In the genomic region with DNA sequence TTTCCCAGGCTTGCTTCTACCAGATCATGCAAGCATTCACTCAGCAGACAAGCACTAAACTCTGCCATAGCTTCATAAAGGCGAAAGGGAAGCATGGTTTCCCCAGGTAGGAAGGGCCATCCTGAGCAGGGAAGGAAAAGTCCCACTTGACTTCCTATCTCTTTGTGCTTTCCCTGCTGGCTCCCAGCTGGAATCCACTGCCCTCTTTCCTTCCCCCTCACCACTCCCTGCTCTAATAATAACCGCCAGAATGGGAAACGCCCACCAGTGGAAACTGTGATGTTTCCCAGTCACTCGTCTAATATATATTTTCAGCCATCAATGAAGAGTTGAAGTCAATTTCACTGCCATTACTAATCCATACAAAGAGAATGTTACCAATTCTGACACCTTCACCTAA, we compare ENCODE assay signal across 32 mouse cellular contexts. TPM values are rescaled to one million over a fixed set of nuclear protein-coding genes. Genes with fewer than 3 reads are reported as not detected.
DNase-seq lines count a peak whose midpoint lies in the region; ATAC-seq and TF ChIP-seq lines count a peak whose summit lies in the region.
"Had no signal": no experiment of that assay in that cellular context is flagged by ENCODE, and none has a peak within 500 bp of the region (broad histone marks: within the 10 kb centered on the region; RNA-seq: fewer than 3 reads in every experiment).

No protein-coding gene starts in this region.

- no peak overlapping the region for H3K9ac ChIP-seq in kidney, embryonic 16.5 days (replicated peaks; ENCODE audit: low read length)
- H3K9ac ChIP-seq: forebrain, embryonic 13.5 days; heart, embryonic 13.5 days; hindbrain, embryonic 14.5 days had no signal

- 52% methylated on average over 4 of the region's 4 CpGs for WGBS in kidney, adult 2 months
- 53% methylated on average over 4 of the region's 4 CpGs for WGBS in kidney, embryonic 16.5 days

- no peak overlapping the region for H3K4me3 ChIP-seq in kidney, adult 2 months (ENCODE audit: insufficient read depth, low read depth, low read length)
- H3K4me3 ChIP-seq in kidney, embryonic 16.5 days (ENCODE audit: low read length) = no peak overlapping the region
- no peak overlapping the region for H3K4me3 ChIP-seq in brown adipose tissue, adult 24 weeks (ENCODE audit: insufficient read depth, low read depth, low read length)
- H3K4me3 ChIP-seq: forebrain, embryonic 10.5 days; forebrain, embryonic 13.5 days; heart, embryonic 13.5 days had no signal

- TF ChIP-seq POLR2A in kidney, adult 2 months (IDR thresholded peaks at IDR 0.05; ENCODE audit: low read depth, low read length) = no peak

- no peaks in the 10 kb centered on the region for H3K36me3 ChIP-seq in kidney, adult 2 months (ENCODE audit: control insufficient read depth, insufficient read depth, low read length)
- H3K36me3 ChIP-seq in kidney, embryonic 16.5 days (ENCODE audit: insufficient read depth, low read length) = no peaks in the 10 kb centered on the region
- H3K36me3 ChIP-seq: forebrain, embryonic 10.5 days; heart, embryonic 13.5 days had no signal

- H3K4me1 ChIP-seq in kidney, adult 2 months (ENCODE audit: control insufficient read depth, insufficient read depth, low read length) = no peaks in the 10 kb centered on the region
- no peaks in the 10 kb centered on the region for H3K4me1 ChIP-seq in kidney, embryonic 16.5 days (ENCODE audit: insufficient read depth, low read length)
- peaks cover 2% of the 10 kb centered on the region; the same call in 1 of the 2 replicates for H3K4me1 ChIP-seq in brown adipose tissue, adult 24 weeks (ENCODE audit: control insufficient read depth, insufficient read depth, insufficient read length, low read length)
- H3K4me1 ChIP-seq: forebrain, embryonic 10.5 days; forebrain, embryonic 13.5 days had no signal

- H3K4me2 ChIP-seq in kidney, embryonic 16.5 days (replicated peaks; ENCODE audit: low read depth, low read length) = no peak overlapping the region
- H3K4me2 ChIP-seq: forebrain, embryonic 13.5 days; heart, embryonic 13.5 days; hindbrain, embryonic 14.5 days had no signal

- H3K27ac ChIP-seq in kidney, adult 2 months (ENCODE audit: insufficient read depth, low read depth, low read length) = no peak overlapping the region
- H3K27ac ChIP-seq in kidney, embryonic 16.5 days (ENCODE audit: low read length) = no peak overlapping the region
- 0 out of 2 replicates have a peak overlapping the region, but pooled peaks have one; percentile 24 for H3K27ac ChIP-seq in brown adipose tissue, adult 24 weeks (replicated peaks; ENCODE audit: low read depth, low read length)
- H3K27ac ChIP-seq: forebrain, embryonic 10.5 days; forebrain, embryonic 13.5 days; heart, embryonic 13.5 days; hindbrain, embryonic 14.5 days; hindbrain, postnatal 0 days had no signal

- no peak for TF ChIP-seq CTCF in kidney, adult 2 months (conservative IDR thresholded peaks at IDR 0.05; ENCODE audit: insufficient read depth, insufficient read length, low read depth, low read length)

- ATAC-seq in kidney, embryonic 16.5 days (ENCODE audit: low FRiP score, low TSS enrichment) = no peak
- ATAC-seq: activated CD4-positive, CD25-positive, alpha-beta regulatory T cell, adult 4 months; forebrain, embryonic 13.5 days; forebrain, embryonic 16.5 days; hindbrain, postnatal 0 days; inflammation-experienced regulatory T-cells, adult 6 months; intestine, embryonic 16.5 days had no signal

- DNase-seq in heart, adult 11 months = peak; percentile 95
- DNase-seq in heart, postnatal 14 days = no peak
- peak; percentile 38 for DNase-seq in heart, adult 8-10 months (ENCODE audit: low spot score)
- DNase-seq in heart, postnatal 25 days (ENCODE audit: low spot score) = no peak
- DNase-seq in kidney, adult 2 months = peak; percentile 7
- no peak for DNase-seq in spleen, postnatal 4 days (ENCODE audit: low spot score in 2 of 2)
- DNase-seq: adrenal gland, adult 8-10 months; adrenal gland, postnatal 25 days; cerebellum, adult 18-20 months; cerebellum, adult 9-10 months; cerebellum, postnatal 14 days; gastrocnemius, postnatal 10 days; gastrocnemius, postnatal 36 days; kidney, adult 18-20 months had no signal

- H3K27me3 ChIP-seq in kidney, adult 2 months (replicated peaks; ENCODE audit: control insufficient read depth, insufficient read depth, low read length) = no peaks in the 10 kb centered on the region
- H3K27me3 ChIP-seq in kidney, embryonic 16.5 days (ENCODE audit: insufficient read depth, low read length) = no peaks in the 10 kb centered on the region
- H3K27me3 ChIP-seq: forebrain, embryonic 13.5 days; heart, embryonic 13.5 days had no signal

- no peaks in the 10 kb centered on the region for H3K9me3 ChIP-seq in kidney, embryonic 16.5 days (ENCODE audit: low read length)
- H3K9me3 ChIP-seq: forebrain, embryonic 10.5 days; forebrain, embryonic 13.5 days; heart, embryonic 13.5 days had no signal

- intact Hi-C loops in heart, postnatal 14 days (cut with DNase I) = no loop called here
- intact Hi-C loops in heart, postnatal 25 days (cut with DNase I) = no loop called here

RNA-seq across cellular contexts. Expression of gene Lrrc72, which starts 28.8 kb away (rescaled TPM):
- total RNA-seq in heart, postnatal 14 days (2021) = not detected
- total RNA-seq in heart, adult 8-10 months (2022) = not detected
- not detected for total RNA-seq in heart, postnatal 25 days (2021)
- polyA plus RNA-seq in kidney, adult 2 months (2012; rRNA removed) = not detected in 2 replicates
- polyA plus RNA-seq in kidney, embryonic 16.5 days (2015; fragmentation: Nextera tagmentation; extraction: Ambion mirVana) = not detected in 2 replicates
- polyA plus RNA-seq in brown adipose tissue, adult 24 weeks (2012; ENCODE audit: insufficient read depth, insufficient read length, missing spikeins) = not detected in 2 replicates
- total RNA-seq: adrenal gland, adult 8-10 months; adrenal gland, postnatal 25 days; ES-E14; gastrocnemius, adult 18-20 months; gastrocnemius, postnatal 10 days; gastrocnemius, postnatal 36 days; hindbrain, postnatal 0 days had no signal
- polyA plus RNA-seq: activated CD4-positive, CD25-positive, alpha-beta regulatory T cell, adult 4 months; brain, embryonic 14.5 days; embryonic facial prominence, embryonic 11.5 days; embryonic facial prominence, embryonic 14.5 days; forebrain, embryonic 10.5 days; forebrain, embryonic 13.5 days; forebrain, embryonic 16.5 days; heart, embryonic 13.5 days; heart, embryonic 16.5 days; hindbrain, embryonic 11.5 days; hindbrain, embryonic 14.5 days; hindbrain, postnatal 0 days; intestine, embryonic 16.5 days had no signal

Comparison
In these comparisons a context has a peak if more than half of its experiments do, and no peak if none do; other contexts are left out.
1. DNase-seq: peak in heart, adult 11 months (single experiment), heart, adult 8-10 months (single experiment) and kidney, adult 2 months (single experiment); none in heart, postnatal 14 days (0 of 2), heart, postnatal 25 days (single experiment) and spleen, postnatal 4 days (0 of 2).